ENCODE assay signal across 8 mouse cellular contexts in genomic region chr9:107631311-107631826, GRCm38 (mm10). TPM values are rescaled to one million over a fixed set of nuclear protein-coding genes. Genes with fewer than 3 reads are reported as not detected.
DNase-seq lines count a peak whose midpoint lies in the region; ATAC-seq and TF ChIP-seq lines count a peak whose summit lies in the region.

No protein-coding gene starts in this region.

- peak overlapping the region; percentile 96 for H3K4me2 ChIP-seq in kidney, embryonic 15.5 days
- H3K4me2 ChIP-seq in embryonic facial prominence, embryonic 15.5 days (replicated peaks), result peak overlapping the region; percentile 95
- peak overlapping the region; percentile 94 for H3K4me2 ChIP-seq in intestine, embryonic 15.5 days (replicated peaks)
- H3K4me2 ChIP-seq in midbrain, postnatal 0 days (ENCODE audit: low read depth, low read length, poor library complexity, severe bottlenecking), result peak overlapping the region; percentile 98; the same call in 1 of the 2 replicates

- TF ChIP-seq CTCF in midbrain, postnatal 0 days (IDR thresholded peaks at IDR 0.05), result no peak

- peak overlapping the region; percentile 97; the same call in 1 of the 2 replicates for H3K9ac ChIP-seq in kidney, embryonic 15.5 days
- no peak overlapping the region for H3K9ac ChIP-seq in embryonic facial prominence, embryonic 15.5 days
- H3K9ac ChIP-seq in intestine, embryonic 15.5 days, result peak overlapping the region; percentile 98; the same call in 1 of the 2 replicates
- H3K9ac ChIP-seq in midbrain, postnatal 0 days (replicated peaks; ENCODE audit: low read length, poor library complexity, severe bottlenecking), result no peak overlapping the region

- peak overlapping the region; percentile 93; the same call in 1 of the 2 replicates for H3K4me3 ChIP-seq in kidney, embryonic 15.5 days (replicated peaks)
- H3K4me3 ChIP-seq in embryonic facial prominence, embryonic 15.5 days (replicated peaks), result no peak overlapping the region
- H3K4me3 ChIP-seq in intestine, embryonic 15.5 days (replicated peaks), result 0 out of 2 replicates have a peak overlapping the region, but pooled peaks have one; percentile 91
- peak overlapping the region; percentile 80; the same call in 1 of the 2 replicates for H3K4me3 ChIP-seq in midbrain, postnatal 0 days (ENCODE audit: low read depth, low read length)

- 71% methylated on average over 9 of the region's 9 CpGs for WGBS in kidney, embryonic 15.5 days
- WGBS in embryonic facial prominence, embryonic 15.5 days, result 61% methylated on average over 9 of the region's 9 CpGs
- WGBS in intestine, embryonic 15.5 days, result 72% methylated on average over 9 of the region's 9 CpGs
- WGBS in midbrain, postnatal 0 days, result 20% methylated on average over 9 of the region's 9 CpGs

- peak overlapping the region; percentile 92 for H3K27ac ChIP-seq in kidney, embryonic 15.5 days
- peak overlapping the region; percentile 94 for H3K27ac ChIP-seq in embryonic facial prominence, embryonic 15.5 days (replicated peaks)
- peak overlapping the region; percentile 88; the same call in 1 of the 2 replicates for H3K27ac ChIP-seq in intestine, embryonic 15.5 days
- H3K27ac ChIP-seq in midbrain, postnatal 0 days (ENCODE audit: low read depth, low read length), result peak overlapping the region; percentile 95

- no peaks in the 10 kb centered on the region for H3K9me3 ChIP-seq in kidney, embryonic 15.5 days (replicated peaks)
- no peaks in the 10 kb centered on the region for H3K9me3 ChIP-seq in embryonic facial prominence, embryonic 15.5 days (replicated peaks)
- H3K9me3 ChIP-seq in intestine, embryonic 15.5 days, result no peaks in the 10 kb centered on the region
- H3K9me3 ChIP-seq in midbrain, postnatal 0 days (ENCODE audit: low read length), result no peaks in the 10 kb centered on the region

- H3K36me3 ChIP-seq in kidney, embryonic 15.5 days, result peaks cover 8% of the 10 kb centered on the region; the same call in 1 of the 2 replicates
- no peaks in the 10 kb centered on the region for H3K36me3 ChIP-seq in embryonic facial prominence, embryonic 15.5 days
- 0 out of 2 replicates have a peak, but pooled peaks cover 4% of the 10 kb centered on the region for H3K36me3 ChIP-seq in intestine, embryonic 15.5 days
- no peaks in the 10 kb centered on the region for H3K36me3 ChIP-seq in midbrain, postnatal 0 days (ENCODE audit: insufficient read depth, low read length)

- H3K27me3 ChIP-seq in kidney, embryonic 15.5 days, result no peaks in the 10 kb centered on the region
- no peaks in the 10 kb centered on the region for H3K27me3 ChIP-seq in embryonic facial prominence, embryonic 15.5 days
- no peaks in the 10 kb centered on the region for H3K27me3 ChIP-seq in intestine, embryonic 15.5 days (replicated peaks)
- no peaks in the 10 kb centered on the region for H3K27me3 ChIP-seq in midbrain, postnatal 0 days (ENCODE audit: insufficient read depth, low read length)

- peaks cover 84% of the 10 kb centered on the region for H3K4me1 ChIP-seq in kidney, embryonic 15.5 days
- peaks cover 87% of the 10 kb centered on the region for H3K4me1 ChIP-seq in embryonic facial prominence, embryonic 15.5 days
- H3K4me1 ChIP-seq in intestine, embryonic 15.5 days (replicated peaks), result peaks cover 75% of the 10 kb centered on the region
- H3K4me1 ChIP-seq in midbrain, postnatal 0 days (ENCODE audit: insufficient read depth, low read length), result peaks cover 55% of the 10 kb centered on the region

- ATAC-seq in kidney, embryonic 15.5 days (replicated peaks; ENCODE audit: low FRiP score), result no peak
- no peak for ATAC-seq in embryonic facial prominence, embryonic 15.5 days (ENCODE audit: insufficient number of reproducible peaks, low FRiP score, low TSS enrichment, low read depth)
- ATAC-seq in intestine, embryonic 15.5 days, result no peak
- ATAC-seq in midbrain, postnatal 0 days (ENCODE audit: low FRiP score), result no peak

- no peak for DNase-seq in kidney, adult 9 months
- no peak for DNase-seq in midbrain, postnatal 0 days (ENCODE audit: low spot score)
- no peak for DNase-seq in layer of hippocampus, postnatal 10 days (ENCODE audit: low spot score in 2 of 2)
- no peak for DNase-seq in left cerebral cortex, adult 18-20 months (ENCODE audit: low spot score in 2 of 2)
- DNase-seq in layer of hippocampus, adult 9-10 months (ENCODE audit: low spot score), result no peak

RNA-seq across cellular contexts. Expression of gene Gnai2, which starts 3.8 kb away (rescaled TPM):
- polyA plus RNA-seq in kidney, embryonic 15.5 days (2015; fragmentation: Nextera tagmentation; extraction: Ambion mirVana), result 403 and 424 TPM in 2 replicates
- polyA plus RNA-seq in embryonic facial prominence, embryonic 15.5 days (2015; fragmentation: Nextera tagmentation; extraction: Ambion mirVana), result 458 and 459 TPM in 2 replicates
- polyA plus RNA-seq in intestine, embryonic 15.5 days (2015; fragmentation: Nextera tagmentation; extraction: Ambion mirVana), result 334 and 335 TPM in 2 replicates
- 224 and 241 TPM in 2 replicates for total RNA-seq in midbrain, postnatal 0 days (2014; rRNA removed)
- polyA plus RNA-seq in midbrain, postnatal 0 days (2015; fragmentation: Nextera tagmentation; extraction: Ambion mirVana), result 260 and 264 TPM in 2 replicates
- total RNA-seq in layer of hippocampus, postnatal 10 days (2021), result 100 to 1,000 TPM; 254 to 263 TPM
- 100 to 1,000 TPM; 222 to 239 TPM for total RNA-seq in left cerebral cortex, adult 18-20 months (2021)

RNA-seq across cellular contexts. Expression of gene Sema3b, which starts 22.3 kb away (rescaled TPM):
- polyA plus RNA-seq in kidney, embryonic 15.5 days (2015; fragmentation: Nextera tagmentation; extraction: Ambion mirVana), result 21.1 and 22.5 TPM in 2 replicates
- 21.2 and 22.7 TPM in 2 replicates for polyA plus RNA-seq in embryonic facial prominence, embryonic 15.5 days (2015; fragmentation: Nextera tagmentation; extraction: Ambion mirVana)
- 34.7 and 37.5 TPM in 2 replicates for polyA plus RNA-seq in intestine, embryonic 15.5 days (2015; fragmentation: Nextera tagmentation; extraction: Ambion mirVana)
- total RNA-seq in midbrain, postnatal 0 days (2014; rRNA removed), result 5.7 and 16.7 TPM in 2 replicates
- 4.0 and 5.1 TPM in 2 replicates for polyA plus RNA-seq in midbrain, postnatal 0 days (2015; fragmentation: Nextera tagmentation; extraction: Ambion mirVana)
- total RNA-seq in layer of hippocampus, postnatal 10 days (2021), result 1 to 10 TPM; 3.5 to 3.7 TPM
- total RNA-seq in left cerebral cortex, adult 18-20 months (2021), result 1 to 10 TPM; 3.5 to 4.5 TPM

RNA-seq across cellular contexts. Expression of gene Slc38a3, which starts 38.0 kb away (rescaled TPM):
- polyA plus RNA-seq in kidney, embryonic 15.5 days (2015; fragmentation: Nextera tagmentation; extraction: Ambion mirVana), result 7.1 and 8.1 TPM in 2 replicates
- 3.7 and 4.2 TPM in 2 replicates for polyA plus RNA-seq in embryonic facial prominence, embryonic 15.5 days (2015; fragmentation: Nextera tagmentation; extraction: Ambion mirVana)
- 8.4 and 16.0 TPM in 2 replicates for polyA plus RNA-seq in intestine, embryonic 15.5 days (2015; fragmentation: Nextera tagmentation; extraction: Ambion mirVana)
- total RNA-seq in midbrain, postnatal 0 days (2014; rRNA removed), result 70.0 and 94.5 TPM in 2 replicates
- 37.6 and 44.6 TPM in 2 replicates for polyA plus RNA-seq in midbrain, postnatal 0 days (2015; fragmentation: Nextera tagmentation; extraction: Ambion mirVana)
- 100 to 1,000 TPM in 1 of 2 experiments, 10 to 100 TPM in 1; 96.5 to 109 TPM for total RNA-seq in layer of hippocampus, postnatal 10 days (2021)
- total RNA-seq in left cerebral cortex, adult 18-20 months (2021), result 10 to 100 TPM; 66.6 to 84.4 TPM

RNA-seq across cellular contexts. Expression of gene Ifrd2, which starts 43.9 kb away (rescaled TPM):
- polyA plus RNA-seq in kidney, embryonic 15.5 days (2015; fragmentation: Nextera tagmentation; extraction: Ambion mirVana), result 47.8 and 55.8 TPM in 2 replicates
- polyA plus RNA-seq in embryonic facial prominence, embryonic 15.5 days (2015; fragmentation: Nextera tagmentation; extraction: Ambion mirVana), result 46.8 and 47.1 TPM in 2 replicates
- 66.4 and 81.9 TPM in 2 replicates for polyA plus RNA-seq in intestine, embryonic 15.5 days (2015; fragmentation: Nextera tagmentation; extraction: Ambion mirVana)
- total RNA-seq in midbrain, postnatal 0 days (2014; rRNA removed), result 8.4 and 8.9 TPM in 2 replicates
- 6.5 and 7.5 TPM in 2 replicates for polyA plus RNA-seq in midbrain, postnatal 0 days (2015; fragmentation: Nextera tagmentation; extraction: Ambion mirVana)
- 10 to 100 TPM; 13.2 to 14.1 TPM for total RNA-seq in layer of hippocampus, postnatal 10 days (2021)
- total RNA-seq in left cerebral cortex, adult 18-20 months (2021), result 10 to 100 TPM; 11.3 to 11.9 TPM

RNA-seq across cellular contexts. Expression of gene Gnat1, which starts 48.1 kb away (rescaled TPM):
- polyA plus RNA-seq in kidney, embryonic 15.5 days (2015; fragmentation: Nextera tagmentation; extraction: Ambion mirVana), result 3.9 and 4.6 TPM in 2 replicates
- 1.9 and 3.4 TPM in 2 replicates for polyA plus RNA-seq in embryonic facial prominence, embryonic 15.5 days (2015; fragmentation: Nextera tagmentation; extraction: Ambion mirVana)
- polyA plus RNA-seq in intestine, embryonic 15.5 days (2015; fragmentation: Nextera tagmentation; extraction: Ambion mirVana), result 0.82 and 1.9 TPM in 2 replicates
- total RNA-seq in midbrain, postnatal 0 days (2014; rRNA removed), result 0.52 and 0.55 TPM in 2 replicates
- polyA plus RNA-seq in midbrain, postnatal 0 days (2015; fragmentation: Nextera tagmentation; extraction: Ambion mirVana), result 2.3 and 2.6 TPM in 2 replicates
- total RNA-seq in layer of hippocampus, postnatal 10 days (2021), result 1 to 10 TPM in 1 of 2 experiments, under 1 TPM in 1; 0.71 to 1.1 TPM
- under 1 TPM; 0.35 to 0.73 TPM for total RNA-seq in left cerebral cortex, adult 18-20 months (2021)

Comparison
In these comparisons a context has a peak if more than half of its experiments do, and no peak if none do; other contexts are left out.
1. H3K9ac ChIP-seq: peak in kidney, embryonic 15.5 days (single experiment) and intestine, embryonic 15.5 days (single experiment); none in embryonic facial prominence, embryonic 15.5 days (single experiment) and midbrain, postnatal 0 days (single experiment).
2. Peak in every context shown above with its lines, with median percentiles within 50 percentile points of each other: H3K27ac ChIP-seq and H3K4me2 ChIP-seq.